Mouse (Mus musculus): ENCODE results near the gene Rsad1. TPM values are rescaled to one million over a fixed set of nuclear protein-coding genes. Genes with fewer than 3 reads are reported as not detected.

The Rsad1 gene
- polyA plus RNA-seq (2014; fragmentation: Nextera tagmentation; extraction: Ambion mirVana) = 5.2 and 12.3 TPM in 2 replicates

GRCm38 (mm10) chr11:94548888-94549690 lies at the start of gene Rsad1:
Rsad1 (minus strand) TSS chr11:94549255.
- 6% methylated on average over 41 of the region's 49 CpGs for WGBS
- H3K9me3 ChIP-seq (ENCODE audit: control insufficient read depth, low read length) = no peaks in the 10 kb centered on the region
- no peaks in the 10 kb centered on the region for H3K36me3 ChIP-seq (ENCODE audit: control insufficient read depth, insufficient read depth, low read length)
- peaks cover 6% of the 10 kb centered on the region for H3K4me1 ChIP-seq (ENCODE audit: control insufficient read depth, insufficient read depth, low read length)
- H3K27ac ChIP-seq (ENCODE audit: low read depth, low read length) = peak within 1 kb of the TSS; percentile 88
- H3K4me2 ChIP-seq (ENCODE audit: low read depth, low read length) = peak within 1 kb of the TSS; percentile 91
- H3K9ac ChIP-seq (replicated peaks; ENCODE audit: low read depth, low read length) = peak within 1 kb of the TSS; percentile 59
- ATAC-seq (ENCODE audit: low read depth) = peak; percentile 90
- H3K4me3 ChIP-seq (ENCODE audit: low read depth, low read length) = peak within 1 kb of the TSS; percentile 54
- H3K27me3 ChIP-seq (ENCODE audit: control insufficient read depth, insufficient read depth, low read length) = no peaks in the 10 kb centered on the region

GRCm38 (mm10) chr11:94598437-94599120 lies 49.5 kb upstream of the Rsad1 start:
- ATAC-seq (ENCODE audit: low read depth) = no peak
- H3K4me1 ChIP-seq (ENCODE audit: control insufficient read depth, insufficient read depth, low read length) = 0 out of 2 replicates have a peak, but pooled peaks cover 2% of the 10 kb centered on the region
- H3K9ac ChIP-seq (replicated peaks; ENCODE audit: low read depth, low read length) = no peak overlapping the region
- no peak overlapping the region for H3K4me3 ChIP-seq (ENCODE audit: low read depth, low read length)
- H3K36me3 ChIP-seq (ENCODE audit: control insufficient read depth, insufficient read depth, low read length) = no peaks in the 10 kb centered on the region
- no peak overlapping the region for H3K4me2 ChIP-seq (ENCODE audit: low read depth, low read length)
- H3K27ac ChIP-seq (ENCODE audit: low read depth, low read length) = no peak overlapping the region
- H3K27me3 ChIP-seq (ENCODE audit: control insufficient read depth, insufficient read depth, low read length) = no peaks in the 10 kb centered on the region
- no peaks in the 10 kb centered on the region for H3K9me3 ChIP-seq (ENCODE audit: control insufficient read depth, low read length)
- 86% methylated on average over 6 of the region's 6 CpGs for WGBS

- 61% methylated on average over 4 of the region's 4 CpGs for WGBS
- no peak for ATAC-seq (ENCODE audit: low read depth)
Measured at GRCm38 (mm10) chr11:94597319-94597718, 48.3 kb upstream of the Rsad1 start.

GRCm38 (mm10) chr11:94596311-94596852 lies 47.3 kb upstream of the Rsad1 start:
- WGBS = 70% methylated on average over 7 of the region's 7 CpGs
- no peak overlapping the region for H3K27ac ChIP-seq (ENCODE audit: low read depth, low read length)
- no peak for ATAC-seq (ENCODE audit: low read depth)
- no peak overlapping the region for H3K9ac ChIP-seq (replicated peaks; ENCODE audit: low read depth, low read length)
- H3K4me1 ChIP-seq (ENCODE audit: control insufficient read depth, insufficient read depth, low read length) = no peaks in the 10 kb centered on the region
- no peaks in the 10 kb centered on the region for H3K36me3 ChIP-seq (ENCODE audit: control insufficient read depth, insufficient read depth, low read length)
- H3K9me3 ChIP-seq (ENCODE audit: control insufficient read depth, low read length) = no peaks in the 10 kb centered on the region
- no peak overlapping the region for H3K4me2 ChIP-seq (ENCODE audit: low read depth, low read length)
- H3K27me3 ChIP-seq (ENCODE audit: control insufficient read depth, insufficient read depth, low read length) = no peaks in the 10 kb centered on the region
- no peak overlapping the region for H3K4me3 ChIP-seq (ENCODE audit: low read depth, low read length)

More at GRCm38 (mm10) chr11:94597319-94597718, 48.3 kb upstream of the Rsad1 start:
- H3K27me3 ChIP-seq (ENCODE audit: control insufficient read depth, insufficient read depth, low read length) = no peaks in the 10 kb centered on the region
- H3K9ac ChIP-seq (replicated peaks; ENCODE audit: low read depth, low read length) = no peak overlapping the region
- no peaks in the 10 kb centered on the region for H3K36me3 ChIP-seq (ENCODE audit: control insufficient read depth, insufficient read depth, low read length)
- H3K27ac ChIP-seq (ENCODE audit: low read depth, low read length) = no peak overlapping the region
- no peak overlapping the region for H3K4me3 ChIP-seq (ENCODE audit: low read depth, low read length)
- 0 out of 2 replicates have a peak, but pooled peaks cover 2% of the 10 kb centered on the region for H3K4me1 ChIP-seq (ENCODE audit: control insufficient read depth, insufficient read depth, low read length)
- H3K9me3 ChIP-seq (ENCODE audit: control insufficient read depth, low read length) = no peaks in the 10 kb centered on the region
- no peak overlapping the region for H3K4me2 ChIP-seq (ENCODE audit: low read depth, low read length)

GRCm38 (mm10) chr11:94587511-94587910 lies 38.5 kb upstream of the Rsad1 start:
- Histone ChIP-seq H3K36me3 (ENCODE audit: control insufficient read depth, insufficient read depth, low read length) (no peaks in the 10 kb centered on the region), H3K4me3 (ENCODE audit: low read depth, low read length) (no peak overlapping the region), H3K4me2 (ENCODE audit: low read depth, low read length) (no peak overlapping the region), H3K27me3 (ENCODE audit: control insufficient read depth, insufficient read depth, low read length) (no peaks in the 10 kb centered on the region), H3K9me3 (ENCODE audit: control insufficient read depth, low read length) (no peaks in the 10 kb centered on the region), H3K27ac (ENCODE audit: low read depth, low read length) (no peak overlapping the region), H3K4me1 (ENCODE audit: control insufficient read depth, insufficient read depth, low read length) (no peaks in the 10 kb centered on the region), H3K9ac (replicated peaks; ENCODE audit: low read depth, low read length) (no peak overlapping the region)
- ATAC-seq (ENCODE audit: low read depth) = no peak
- 78% methylated on average over 6 of the region's 6 CpGs for WGBS

GRCm38 (mm10) chr11:94585091-94585490 lies 36.0 kb upstream of the Rsad1 start:
- WGBS = 94% methylated on average over 9 of the region's 9 CpGs
- no peak overlapping the region for H3K9ac ChIP-seq (replicated peaks; ENCODE audit: low read depth, low read length)
- H3K4me1 ChIP-seq (ENCODE audit: control insufficient read depth, insufficient read depth, low read length) = no peaks in the 10 kb centered on the region
- no peaks in the 10 kb centered on the region for H3K36me3 ChIP-seq (ENCODE audit: control insufficient read depth, insufficient read depth, low read length)
- no peak overlapping the region for H3K4me2 ChIP-seq (ENCODE audit: low read depth, low read length)
- H3K4me3 ChIP-seq (ENCODE audit: low read depth, low read length) = no peak overlapping the region
- H3K9me3 ChIP-seq (ENCODE audit: control insufficient read depth, low read length) = no peaks in the 10 kb centered on the region
- ATAC-seq (ENCODE audit: low read depth) = no peak
- no peaks in the 10 kb centered on the region for H3K27me3 ChIP-seq (ENCODE audit: control insufficient read depth, insufficient read depth, low read length)
- no peak overlapping the region for H3K27ac ChIP-seq (ENCODE audit: low read depth, low read length)

- H3K36me3 ChIP-seq (ENCODE audit: control insufficient read depth, insufficient read depth, low read length) = no peaks in the 10 kb centered on the region
- no peak overlapping the region for H3K27ac ChIP-seq (ENCODE audit: low read depth, low read length)
- no peak overlapping the region for H3K9ac ChIP-seq (replicated peaks; ENCODE audit: low read depth, low read length)
- WGBS = 92% methylated on average over 5 of the region's 5 CpGs
- no peak for ATAC-seq (ENCODE audit: low read depth)
- H3K27me3 ChIP-seq (ENCODE audit: control insufficient read depth, insufficient read depth, low read length) = no peaks in the 10 kb centered on the region
- no peak overlapping the region for H3K4me2 ChIP-seq (ENCODE audit: low read depth, low read length)
- no peaks in the 10 kb centered on the region for H3K4me1 ChIP-seq (ENCODE audit: control insufficient read depth, insufficient read depth, low read length)
- no peak overlapping the region for H3K4me3 ChIP-seq (ENCODE audit: low read depth, low read length)
- no peaks in the 10 kb centered on the region for H3K9me3 ChIP-seq (ENCODE audit: control insufficient read depth, low read length)
Measured at GRCm38 (mm10) chr11:94580111-94580740, 31.2 kb upstream of the Rsad1 start.

GRCm38 (mm10) chr11:94576361-94576760 lies 27.3 kb upstream of the Rsad1 start:
- Histone ChIP-seq H3K9me3 (ENCODE audit: control insufficient read depth, low read length) (no peaks in the 10 kb centered on the region), H3K36me3 (ENCODE audit: control insufficient read depth, insufficient read depth, low read length) (no peaks in the 10 kb centered on the region), H3K4me3 (ENCODE audit: low read depth, low read length) (no peak overlapping the region), H3K27me3 (ENCODE audit: control insufficient read depth, insufficient read depth, low read length) (no peaks in the 10 kb centered on the region), H3K27ac (ENCODE audit: low read depth, low read length) (no peak overlapping the region), H3K4me2 (ENCODE audit: low read depth, low read length) (no peak overlapping the region), H3K9ac (replicated peaks; ENCODE audit: low read depth, low read length) (no peak overlapping the region), H3K4me1 (ENCODE audit: control insufficient read depth, insufficient read depth, low read length) (no peaks in the 10 kb centered on the region)
- ATAC-seq (ENCODE audit: low read depth) = no peak
- 91% methylated on average over 9 of the region's 9 CpGs for WGBS
